Mouse (Mus musculus): ENCODE measurements around the gene Hs6st1.

Gene Hs6st1

DNA sequence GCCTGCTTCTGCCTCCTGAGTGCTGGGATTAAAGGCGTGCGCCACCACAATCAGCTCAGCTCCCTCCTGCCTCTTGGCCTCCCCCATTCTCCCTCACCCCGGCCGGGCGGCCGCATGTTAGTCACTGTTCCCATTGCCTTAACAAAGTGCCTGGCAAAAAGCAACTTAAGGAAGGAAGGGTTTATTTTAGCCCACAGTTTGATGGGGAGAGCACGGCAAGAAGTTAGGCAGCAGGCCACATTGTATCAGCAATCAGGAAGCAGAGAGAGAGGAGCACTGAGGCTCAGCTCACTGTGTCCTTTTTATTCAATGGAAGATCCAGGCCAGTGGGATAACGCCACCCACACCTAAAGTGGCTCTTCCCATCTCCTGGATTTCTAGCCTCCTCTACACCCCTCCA is 61.7 kb downstream of the Hs6st1 start:
- DNase-seq (ENCODE audit: low spot score): no peak

DNA sequence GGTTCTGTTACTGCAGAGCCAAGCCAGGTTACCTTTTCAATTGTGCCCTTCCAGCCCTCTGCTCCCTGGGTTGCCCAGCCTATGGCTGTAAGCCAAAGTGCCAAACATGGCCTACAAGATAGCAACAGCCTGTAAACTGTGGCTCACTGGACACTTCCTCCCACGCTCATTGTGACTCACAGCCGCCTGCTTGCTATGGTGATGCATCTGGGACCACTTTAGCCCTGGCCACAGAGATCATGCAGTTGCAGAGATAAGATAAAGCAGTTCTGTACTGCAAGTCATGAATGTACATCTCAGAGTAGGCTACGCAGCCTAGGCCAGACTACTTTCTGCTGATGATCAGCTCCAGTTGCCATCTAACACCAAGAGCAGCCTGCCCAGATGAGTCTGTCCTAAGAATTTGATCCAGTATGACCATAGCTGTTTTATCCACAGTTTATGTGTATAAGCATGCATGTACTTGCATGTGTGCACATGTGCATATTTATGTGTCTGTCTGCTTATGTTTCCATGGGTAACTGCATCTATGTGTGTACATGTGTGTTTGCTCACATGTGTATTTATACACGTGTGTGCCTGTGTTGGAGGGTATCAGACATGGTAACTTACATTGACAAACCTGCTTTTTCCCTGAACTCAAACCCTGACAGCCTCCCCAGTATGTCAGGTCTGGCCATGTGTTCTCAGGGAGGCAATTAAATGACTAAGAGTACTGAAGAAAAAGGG is 62.3 kb downstream of the Hs6st1 start:
- DNase-seq (ENCODE audit: low spot score): no peak

DNA sequence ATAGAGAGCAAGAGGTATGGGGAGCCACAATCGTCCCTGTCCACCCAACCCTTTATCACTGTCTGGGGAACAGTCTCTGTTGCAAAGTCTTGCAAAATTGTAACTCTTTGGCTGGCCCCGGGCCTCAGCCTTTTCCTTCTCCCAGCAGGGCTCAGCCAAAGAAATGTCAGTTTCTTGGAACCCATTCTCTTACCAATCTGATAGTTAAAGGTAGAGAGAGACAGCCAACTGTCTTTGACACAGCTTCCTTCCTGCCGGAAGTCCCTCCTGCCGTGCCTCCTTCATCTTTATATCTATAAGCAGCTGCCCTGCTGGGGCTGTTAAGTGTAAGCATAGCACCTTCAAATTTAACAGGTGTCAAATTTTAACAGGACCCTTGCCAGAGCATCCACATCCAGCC is 63.0 kb downstream of the Hs6st1 start:
- DNase-seq (ENCODE audit: low spot score): no peak

DNA sequence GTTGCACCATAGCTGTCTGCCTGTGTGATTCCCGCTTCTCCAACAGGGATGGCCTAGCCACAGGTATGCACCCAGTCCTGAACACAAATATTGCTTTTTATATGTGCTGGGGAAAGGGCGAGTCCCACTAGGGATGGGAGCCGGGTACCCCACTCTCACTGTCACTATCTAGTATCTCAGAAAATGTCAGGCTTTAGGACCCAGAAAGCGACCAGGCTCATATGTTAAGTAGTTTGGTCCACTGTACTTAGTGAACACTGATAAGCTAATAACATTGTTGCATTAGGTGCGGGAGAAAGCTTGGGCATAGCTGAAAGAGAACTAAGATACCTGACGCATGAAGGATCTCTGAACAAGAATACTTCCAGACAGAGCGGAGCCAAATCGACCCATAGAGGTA is 63.6 kb downstream of the Hs6st1 start:
- no peak for DNase-seq (ENCODE audit: low spot score)

DNA sequence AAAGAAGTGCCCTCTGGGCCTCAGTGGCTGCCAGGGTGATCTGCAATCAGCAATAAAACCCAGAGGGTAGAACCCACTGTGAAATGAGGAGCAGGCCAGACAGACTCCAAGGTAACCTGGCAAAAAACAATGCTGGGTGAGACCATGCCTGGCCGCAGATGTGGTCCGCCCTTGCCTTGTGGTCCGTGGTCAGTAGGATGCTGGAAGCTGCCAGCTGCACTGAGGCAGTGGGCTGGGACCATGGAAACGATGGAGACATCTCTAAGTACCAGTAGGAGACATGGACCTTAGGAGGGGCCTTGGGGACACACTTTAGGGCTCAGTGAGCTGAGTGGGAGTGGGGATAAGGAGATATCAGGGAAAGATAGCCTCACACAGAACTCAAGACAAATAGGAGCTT is 64.0 kb downstream of the Hs6st1 start:
- DNase-seq (ENCODE audit: low spot score): no peak

DNA sequence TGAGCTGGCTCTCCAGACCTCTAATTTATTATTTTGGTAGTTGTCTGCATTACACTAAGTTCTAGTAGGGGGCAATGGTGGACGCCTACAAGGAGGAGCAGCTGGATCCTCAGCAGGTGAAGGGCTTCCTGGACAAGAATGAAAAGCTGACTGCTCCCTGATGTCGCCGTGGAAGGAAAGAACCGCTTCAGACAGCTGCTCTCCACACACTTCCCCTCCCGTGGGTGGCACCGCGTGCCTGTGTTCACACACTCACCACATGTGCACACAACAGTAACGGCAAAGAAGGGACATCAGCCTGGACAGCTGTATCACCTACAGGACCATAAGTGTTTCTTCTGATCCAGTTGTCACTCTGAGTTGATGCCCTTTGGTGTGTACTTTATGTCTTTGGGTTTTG is 64.8 kb downstream of the Hs6st1 start:
- DNase-seq (ENCODE audit: low spot score): no peak

DNA sequence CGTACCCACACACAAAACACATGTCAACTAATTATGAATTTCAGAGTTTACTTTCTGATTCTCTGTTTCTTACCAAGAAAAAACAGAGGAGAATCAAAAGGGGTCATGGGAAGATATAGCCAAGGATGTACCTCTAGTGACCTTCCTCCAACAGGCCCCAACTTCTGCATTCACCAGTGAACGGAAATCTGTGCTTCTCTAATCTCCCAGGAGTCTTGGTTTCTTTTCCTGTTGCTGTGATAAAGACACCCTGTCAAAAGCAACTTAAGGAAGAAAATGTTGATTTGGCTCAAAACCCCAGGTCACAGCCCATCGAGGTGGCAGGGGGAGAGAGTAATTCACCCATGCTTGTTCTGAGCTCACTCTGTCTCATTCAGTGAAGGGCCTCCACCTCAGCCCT is 65.4 kb downstream of the Hs6st1 start:
- no peak for DNase-seq (ENCODE audit: low spot score)

DNA sequence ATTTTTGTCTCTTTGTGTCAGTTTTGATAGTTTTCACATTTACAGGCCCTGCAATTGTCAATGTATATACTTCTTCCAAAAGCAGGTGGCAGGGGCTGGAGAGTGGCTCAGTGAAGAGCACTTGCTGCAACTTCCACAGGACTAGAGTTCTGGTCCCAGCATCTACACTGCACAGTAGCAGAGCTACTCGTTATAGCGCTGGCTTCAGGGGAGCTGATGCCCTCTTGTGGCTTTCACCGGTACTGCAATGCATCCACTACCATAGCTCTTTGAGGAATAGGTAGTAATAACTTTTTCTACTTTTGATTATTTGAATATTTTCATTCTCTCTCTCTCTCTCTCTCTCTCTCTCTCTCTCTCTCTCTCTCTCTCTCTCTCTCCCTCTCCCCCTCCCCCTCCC is 66.4 kb downstream of the Hs6st1 start:
- peak; percentile 68 for DNase-seq (ENCODE audit: low spot score)

DNA sequence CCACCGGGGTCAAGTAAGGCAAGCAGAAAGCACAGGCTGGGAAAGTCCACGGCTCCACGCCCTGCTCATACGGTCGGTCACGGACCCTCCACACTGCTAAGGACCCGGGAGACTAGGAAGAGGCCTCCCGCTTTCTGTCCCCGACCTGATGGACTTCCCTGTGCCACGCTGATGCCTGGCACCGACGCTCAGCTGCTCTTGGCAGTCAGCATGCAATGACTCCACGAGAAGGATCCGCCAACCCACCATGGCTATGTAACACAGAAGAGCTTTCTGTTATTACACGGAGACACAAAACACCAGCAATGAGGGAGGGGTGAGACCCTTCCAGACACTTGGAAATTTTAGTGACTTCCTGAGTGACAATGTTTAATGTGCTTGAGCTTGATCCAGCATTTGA is 72.1 kb downstream of the Hs6st1 start:
- DNase-seq (ENCODE audit: low spot score): no peak

DNA sequence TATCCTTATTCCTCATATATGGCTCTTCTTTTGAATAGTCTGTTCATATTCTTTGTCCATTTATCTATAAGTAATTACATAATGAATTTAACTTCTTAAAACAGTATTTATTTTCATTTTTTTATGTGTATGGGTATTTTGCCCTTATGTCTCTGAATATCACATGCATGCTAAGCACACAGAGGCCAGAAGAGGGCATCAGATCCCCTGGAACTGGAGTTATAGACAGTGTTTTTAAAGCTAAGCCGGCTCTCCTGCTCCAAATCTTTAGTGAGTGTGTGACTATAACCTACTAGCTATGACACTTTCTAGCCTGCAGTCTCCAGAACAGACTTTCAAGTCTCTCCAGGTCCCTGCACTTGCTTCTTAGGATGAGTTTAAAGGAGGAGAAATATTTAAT is 76.8 kb downstream of the Hs6st1 start:
- DNase-seq (ENCODE audit: low spot score): no peak

DNA sequence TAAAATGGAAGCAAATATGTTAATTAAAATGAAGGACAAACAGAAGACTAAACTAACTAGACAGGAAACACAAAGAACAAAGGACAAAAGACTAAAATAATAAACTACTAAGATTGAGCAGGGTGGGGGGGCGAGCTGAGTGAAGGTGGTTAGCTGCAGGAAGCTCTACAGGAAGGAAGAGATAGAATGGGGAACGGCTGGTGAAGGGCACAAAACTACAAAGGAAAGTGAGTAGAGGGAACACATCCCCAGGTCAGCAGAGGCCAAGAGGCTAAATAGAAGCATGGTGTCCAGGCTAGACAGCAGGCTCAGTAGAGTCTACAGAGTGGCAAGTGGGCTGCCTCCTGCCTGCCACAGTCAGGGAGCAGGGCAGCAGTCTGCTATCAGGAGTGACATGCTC is 80.6 kb downstream of the Hs6st1 start:
- no peak for DNase-seq (ENCODE audit: low spot score)

DNA sequence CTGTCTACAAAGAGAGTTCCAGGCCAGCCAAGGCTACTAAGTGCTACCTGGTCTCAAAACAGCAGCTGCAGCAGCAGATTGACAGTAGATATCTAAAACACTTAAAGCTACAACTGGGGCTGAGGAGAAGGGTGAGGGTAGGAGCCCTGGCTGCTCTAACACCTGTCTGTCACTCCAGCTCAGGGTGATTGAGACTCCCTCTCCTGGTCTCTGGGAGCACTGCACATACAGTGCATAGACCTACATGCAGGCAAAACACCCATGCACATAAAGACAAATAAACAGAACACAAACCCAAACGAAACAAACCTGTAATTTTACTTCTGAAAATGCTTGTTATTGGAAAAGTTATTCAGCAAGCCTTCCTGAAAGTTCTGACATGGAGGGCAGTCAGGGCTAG is 81.2 kb downstream of the Hs6st1 start:
- no peak for DNase-seq (ENCODE audit: low spot score)

All from ovary, postnatal 10 days (tissue).